In genomic region chr7:45616277-45616676, GRCm38 (mm10) we compare ENCODE assay signal across 14 mouse cellular contexts. TPM values are rescaled to one million over a fixed set of nuclear protein-coding genes. Genes with fewer than 3 reads are reported as not detected.
DNase-seq lines count a peak whose midpoint lies in the region; ATAC-seq and TF ChIP-seq lines count a peak whose summit lies in the region.
"Had no signal": no experiment of that assay in that cellular context is flagged by ENCODE, and none has a peak within 500 bp of the region (broad histone marks: within the 10 kb centered on the region; RNA-seq: fewer than 3 reads in every experiment).

No protein-coding gene starts in this region.

- H3K9me3 ChIP-seq in liver, embryonic 12.5 days (replicated peaks) = no peaks in the 10 kb centered on the region
- no peaks in the 10 kb centered on the region for H3K9me3 ChIP-seq in embryonic facial prominence, embryonic 15.5 days (replicated peaks)
- H3K9me3 ChIP-seq: heart, embryonic 13.5 days; megakaryocyte, embryonic 14.5 days had no signal

- 34% methylated on average over 6 of the region's 6 CpGs for WGBS in liver, adult 2 months
- 24% methylated on average over 6 of the region's 6 CpGs for WGBS in liver, embryonic 12.5 days (ENCODE audit: insufficient replicate concordance)
- WGBS in embryonic facial prominence, embryonic 15.5 days = 8% methylated on average over 6 of the region's 6 CpGs

- peaks cover 10% of the 10 kb centered on the region for H3K4me1 ChIP-seq in liver, adult 2 months (ENCODE audit: control insufficient read depth, insufficient read depth, low read length)
- no peaks in the 10 kb centered on the region for H3K4me1 ChIP-seq in liver, embryonic 12.5 days
- peaks cover 29% of the 10 kb centered on the region for H3K4me1 ChIP-seq in embryonic facial prominence, embryonic 15.5 days

- no peak overlapping the region for H3K4me2 ChIP-seq in liver, embryonic 12.5 days
- peak overlapping the region; percentile 46; the same call in 1 of the 2 replicates for H3K4me2 ChIP-seq in embryonic facial prominence, embryonic 15.5 days (replicated peaks)
- H3K4me2 ChIP-seq in myocyte (ENCODE audit: low read depth) = peak overlapping the region; percentile 63

- no peak overlapping the region for H3ac ChIP-seq in myocyte (ENCODE audit: control insufficient read depth, insufficient read length)

- H3K9ac ChIP-seq in liver, adult 2 months (ENCODE audit: low read depth, low read length) = no peak overlapping the region
- H3K9ac ChIP-seq in liver, embryonic 12.5 days = no peak overlapping the region
- H3K9ac ChIP-seq in embryonic facial prominence, embryonic 15.5 days = no peak overlapping the region
- H3K9ac ChIP-seq: heart, embryonic 13.5 days had no signal

- H3K79me2 ChIP-seq in liver, adult 2 months (ENCODE audit: control insufficient read depth, insufficient read depth, low read length) = no peaks in the 10 kb centered on the region
- no peaks in the 10 kb centered on the region for H3K79me2 ChIP-seq in myocyte (ENCODE audit: control insufficient read depth, insufficient read depth)

- peak; percentile 84 for DNase-seq in liver, adult 2 months (ENCODE audit: extremely low read depth, low read depth, low spot score)
- DNase-seq in MN1 (ENCODE audit: low spot score) = peak; percentile 57
- DNase-seq in embryo, embryonic 10.5 days (ENCODE audit: low spot score) = no peak
- DNase-seq: adrenal gland, adult 8-10 months had no signal

- no peak overlapping the region; the same call in 1 of the 2 replicates for H3K27ac ChIP-seq in liver, adult 2 months (replicated peaks; ENCODE audit: insufficient read depth, low read depth, low read length)
- no peak overlapping the region for H3K27ac ChIP-seq in liver, embryonic 12.5 days
- peak overlapping the region; percentile 81 for H3K27ac ChIP-seq in embryonic facial prominence, embryonic 15.5 days (replicated peaks)
- H3K27ac ChIP-seq: heart, embryonic 13.5 days had no signal

- TF ChIP-seq CTCF in liver, adult 2 months (IDR thresholded peaks at IDR 0.05; ENCODE audit: low read depth, low read length) = no peak

- TF ChIP-seq POLR2A in liver, adult 2 months (IDR thresholded peaks at IDR 0.05; ENCODE audit: extremely low read depth, insufficient read depth, low read length) = no peak
- TF ChIP-seq POLR2A in myocyte (IDR thresholded peaks at IDR 0.05; ENCODE audit: insufficient read length, low read depth) = no peak

- no peak overlapping the region for H3K4me3 ChIP-seq in liver, adult 2 months (ENCODE audit: insufficient read depth, low read depth, low read length)
- no peak overlapping the region for H3K4me3 ChIP-seq in liver, embryonic 12.5 days
- H3K4me3 ChIP-seq in embryonic facial prominence, embryonic 15.5 days (replicated peaks) = no peak overlapping the region
- H3K4me3 ChIP-seq in myocyte = no peak overlapping the region
- H3K4me3 ChIP-seq: heart, embryonic 13.5 days; megakaryocyte, embryonic 14.5 days had no signal

- no peaks in the 10 kb centered on the region for H3K36me3 ChIP-seq in liver, adult 2 months (ENCODE audit: control insufficient read depth, insufficient read depth, low read length)
- H3K36me3 ChIP-seq in liver, embryonic 12.5 days = no peaks in the 10 kb centered on the region
- no peaks in the 10 kb centered on the region for H3K36me3 ChIP-seq in embryonic facial prominence, embryonic 15.5 days
- no peaks in the 10 kb centered on the region for H3K36me3 ChIP-seq in myocyte (ENCODE audit: control insufficient read depth, insufficient read depth)
- H3K36me3 ChIP-seq: heart, embryonic 13.5 days had no signal

- no peak for ATAC-seq in liver, embryonic 12.5 days
- peak; percentile 65 for ATAC-seq in embryonic facial prominence, embryonic 15.5 days (ENCODE audit: insufficient number of reproducible peaks, low FRiP score, low TSS enrichment, low read depth)
- no peak for ATAC-seq in megakaryocyte-erythroid progenitor cell, adult 5-6 weeks (replicated peaks; ENCODE audit: low FRiP score, low TSS enrichment, poor library complexity, severe bottlenecking)

- H3K27me3 ChIP-seq in liver, adult 2 months (ENCODE audit: control insufficient read depth, insufficient read depth, low read length) = no peaks in the 10 kb centered on the region
- peaks cover 53% of the 10 kb centered on the region for H3K27me3 ChIP-seq in liver, embryonic 12.5 days (replicated peaks)
- H3K27me3 ChIP-seq in embryonic facial prominence, embryonic 15.5 days = peaks cover 19% of the 10 kb centered on the region
- H3K27me3 ChIP-seq in myocyte (ENCODE audit: control insufficient read depth, insufficient read depth, insufficient read length) = no peaks in the 10 kb centered on the region

TF ChIP-seq in myocyte, 11 proteins besides CTCF, POLR2A, EP300 and RAD21:
- TF ChIP-seq E2F4 (IDR thresholded peaks at IDR 0.05; ENCODE audit: insufficient read depth) (no peak), TCF12 (IDR thresholded peaks at IDR 0.05; ENCODE audit: insufficient read depth, poor library complexity, severe bottlenecking) (peak; percentile 75), MYOG (IDR thresholded peaks at IDR 0.05; ENCODE audit: control insufficient read depth in 1 of 3, insufficient read depth in 1 of 3, insufficient read length in 2 of 3, low read depth in 2 of 3) (peak; percentile 74 to 97 (median 88)), CEBPB (IDR thresholded peaks at IDR 0.05; ENCODE audit: insufficient read depth, poor library complexity, severe bottlenecking) (peak; percentile 80; the same call in 1 of the 2 replicates), TCF3 (IDR thresholded peaks at IDR 0.05; ENCODE audit: insufficient read length, low read depth) (peak; percentile 46), USF1 (IDR thresholded peaks at IDR 0.05; ENCODE audit: low read depth) (no peak), REST (IDR thresholded peaks at IDR 0.05; ENCODE audit: insufficient read depth, insufficient read length) (no peak), MAX (IDR thresholded peaks at IDR 0.05; ENCODE audit: low read depth) (no peak), MYOD1 (IDR thresholded peaks at IDR 0.05; ENCODE audit: control insufficient read depth in 1 of 3, insufficient read length in 2 of 3, low read depth in 2 of 3) (peak; percentile 9 to 95 (median 87)), SRF (IDR thresholded peaks at IDR 0.05; ENCODE audit: control insufficient read depth, insufficient read length, low read depth) (no peak), POLR2AphosphoS2 (IDR thresholded peaks at IDR 0.05; ENCODE audit: insufficient read length, low read depth) (no peak)
TF ChIP-seq in myocyte: peak in this region for 5.

RNA-seq across cellular contexts. Expression of gene Fut1, which starts 0.8 kb away (rescaled TPM):
- total RNA-seq in liver, adult 2 months (2014; rRNA removed) = not detected in 2 replicates
- polyA plus RNA-seq in liver, adult 2 months (2012; rRNA removed) = 0.15 and 0.21 TPM in 2 replicates
- 0.15 TPM in 1 of 2 replicates, not detected in the other for polyA plus RNA-seq in liver, embryonic 12.5 days (2016; fragmentation: Nextera tagmentation; extraction: Ambion mirVana)
- 4.8 and 5.3 TPM in 2 replicates for polyA plus RNA-seq in embryonic facial prominence, embryonic 15.5 days (2015; fragmentation: Nextera tagmentation; extraction: Ambion mirVana)
- 3.8 TPM for polyA plus RNA-seq in myocyte (2012; fragmentation: generic; extraction: Trizol)
- not detected in 2 replicates for total RNA-seq in megakaryocyte-erythroid progenitor cell, adult 5-6 weeks (2014; fragmentation: Nextera tagmentation)
- total RNA-seq in megakaryocyte-erythroid progenitor cell, adult 5-6 weeks (2017) = not detected in 2 replicates
- total RNA-seq: adrenal gland, adult 8-10 months had no signal
- polyA plus RNA-seq: heart, embryonic 13.5 days; neural tube, embryonic 11.5 days had no signal

RNA-seq across cellular contexts. Expression of gene Fgf21, which starts 1.0 kb away (rescaled TPM):
- 0.94 and 1.0 TPM in 2 replicates for total RNA-seq in liver, adult 2 months (2014; rRNA removed)
- polyA plus RNA-seq in liver, adult 2 months (2012; rRNA removed) = 3.7 and 4.3 TPM in 2 replicates
- polyA plus RNA-seq in liver, embryonic 12.5 days (2016; fragmentation: Nextera tagmentation; extraction: Ambion mirVana) = not detected in 2 replicates
- 0.95 and 1.2 TPM in 2 replicates for polyA plus RNA-seq in embryonic facial prominence, embryonic 15.5 days (2015; fragmentation: Nextera tagmentation; extraction: Ambion mirVana)
- polyA plus RNA-seq in myocyte (2012; fragmentation: generic; extraction: Trizol) = 486 TPM
- not detected in 2 replicates for total RNA-seq in megakaryocyte-erythroid progenitor cell, adult 5-6 weeks (2014; fragmentation: Nextera tagmentation)
- total RNA-seq in megakaryocyte-erythroid progenitor cell, adult 5-6 weeks (2017) = not detected in 2 replicates
- total RNA-seq: adrenal gland, adult 8-10 months had no signal
- polyA plus RNA-seq: cortical plate, adult 2 months; frontal cortex, adult 2 months; heart, embryonic 13.5 days; limb, embryonic 11.5 days; neural tube, embryonic 11.5 days had no signal

RNA-seq across cellular contexts. Expression of gene Izumo1, which starts 5.3 kb away (rescaled TPM):
- 0.09 TPM in 1 of 2 replicates, not detected in the other for total RNA-seq in liver, adult 2 months (2014; rRNA removed)
- 0.04 and 0.13 TPM in 2 replicates for polyA plus RNA-seq in liver, adult 2 months (2012; rRNA removed)
- polyA plus RNA-seq in liver, embryonic 12.5 days (2016; fragmentation: Nextera tagmentation; extraction: Ambion mirVana) = 0.20 and 0.23 TPM in 2 replicates
- polyA plus RNA-seq in embryonic facial prominence, embryonic 15.5 days (2015; fragmentation: Nextera tagmentation; extraction: Ambion mirVana) = 0.38 and 0.41 TPM in 2 replicates
- not detected for polyA plus RNA-seq in myocyte (2012; fragmentation: generic; extraction: Trizol)
- not detected in 2 replicates for total RNA-seq in megakaryocyte-erythroid progenitor cell, adult 5-6 weeks (2014; fragmentation: Nextera tagmentation)
- total RNA-seq in megakaryocyte-erythroid progenitor cell, adult 5-6 weeks (2017) = not detected in 2 replicates
- polyA plus RNA-seq: limb, embryonic 11.5 days; neural tube, embryonic 11.5 days had no signal

RNA-seq across cellular contexts. Expression of gene Rasip1, which starts 11.0 kb away (rescaled TPM):
- total RNA-seq in liver, adult 2 months (2014; rRNA removed) = 2.3 and 4.3 TPM in 2 replicates
- polyA plus RNA-seq in liver, adult 2 months (2012; rRNA removed) = 3.6 and 5.1 TPM in 2 replicates
- polyA plus RNA-seq in liver, embryonic 12.5 days (2016; fragmentation: Nextera tagmentation; extraction: Ambion mirVana) = 10.5 and 11.8 TPM in 2 replicates
- 14.5 and 15.3 TPM in 2 replicates for polyA plus RNA-seq in embryonic facial prominence, embryonic 15.5 days (2015; fragmentation: Nextera tagmentation; extraction: Ambion mirVana)
- polyA plus RNA-seq in myocyte (2012; fragmentation: generic; extraction: Trizol) = 0.40 TPM
- total RNA-seq in megakaryocyte-erythroid progenitor cell, adult 5-6 weeks (2014; fragmentation: Nextera tagmentation) = not detected in 2 replicates
- not detected in 2 replicates for total RNA-seq in megakaryocyte-erythroid progenitor cell, adult 5-6 weeks (2017)

RNA-seq across cellular contexts. Expression of gene Mamstr, which starts 23.5 kb away (rescaled TPM):
- 0.07 and 0.09 TPM in 2 replicates for total RNA-seq in liver, adult 2 months (2014; rRNA removed)
- 0.10 and 0.19 TPM in 2 replicates for polyA plus RNA-seq in liver, adult 2 months (2012; rRNA removed)
- 0.69 and 0.81 TPM in 2 replicates for polyA plus RNA-seq in liver, embryonic 12.5 days (2016; fragmentation: Nextera tagmentation; extraction: Ambion mirVana)
- 20.0 and 21.4 TPM in 2 replicates for polyA plus RNA-seq in embryonic facial prominence, embryonic 15.5 days (2015; fragmentation: Nextera tagmentation; extraction: Ambion mirVana)
- 12.5 TPM for polyA plus RNA-seq in myocyte (2012; fragmentation: generic; extraction: Trizol)
- total RNA-seq in megakaryocyte-erythroid progenitor cell, adult 5-6 weeks (2014; fragmentation: Nextera tagmentation) = not detected in 2 replicates
- not detected in 2 replicates for total RNA-seq in megakaryocyte-erythroid progenitor cell, adult 5-6 weeks (2017)

Comparison
In these comparisons a context has a peak if more than half of its experiments do, and no peak if none do; other contexts are left out.
1. RNA of gene Fgf21, which starts 1.0 kb away (polyA plus RNA-seq): 486 TPM in myocyte (single experiment); 3.7 to 4.3 TPM in liver, adult 2 months, 0.95 to 1.2 TPM in embryonic facial prominence, embryonic 15.5 days and not detected in liver, embryonic 12.5 days; every median in the first group is over 10 times any median in the second.